Mouse (Mus musculus) heart, embryonic 11.5 days (tissue): ENCODE data around the gene Clmp. TPM values are rescaled to one million over a fixed set of nuclear protein-coding genes. Genes with fewer than 3 reads are reported as not detected.
A peak's percentile ranks its signal among the peaks of the same experiment; 100 is the strongest.

Source experiments
- ATAC-seq: fragments of 200-750 bp; cut with Nextera tagmentation; replicated peaks from 2 replicates; pipeline ENCODE4 v1.8.0; 2017; ENCODE audit warnings: moderate library complexity; ENCODE audit not compliant: insufficient number of reproducible peaks, low FRiP score, low TSS enrichment
- H3K27ac ChIP-seq: fragments of 300-500 bp; sonication (generic); 2 replicates; pipeline ENCODE4 v1.5.1; 2014; ENCODE audit warnings: mild to moderate bottlenecking, low read depth, low read length
- H3K27me3 ChIP-seq: fragments of 300-500 bp; sonication (generic); 2 replicates; pipeline ENCODE4 v1.6.1; 2014; ENCODE audit warnings: mild to moderate bottlenecking, low read length, mixed read lengths; ENCODE audit not compliant: control insufficient read depth, insufficient read depth
- H3K36me3 ChIP-seq: fragments of 300-500 bp; sonication (generic); 2 replicates; pipeline ENCODE4 v1.6.1; 2014; ENCODE audit warnings: mild to moderate bottlenecking, low read length, moderate library complexity, mixed read lengths; ENCODE audit not compliant: control insufficient read depth, insufficient read depth
- H3K4me1 ChIP-seq: fragments of 300-500 bp; sonication (generic); 2 replicates; pipeline ENCODE4 v1.6.1; 2014; ENCODE audit warnings: low read length; ENCODE audit not compliant: control insufficient read depth, insufficient read depth
- H3K4me2 ChIP-seq: fragments of 300-500 bp; sonication (generic); 2 replicates; pipeline ENCODE4 v1.6.1; 2014; ENCODE audit warnings: mild to moderate bottlenecking, moderate library complexity
- H3K4me3 ChIP-seq: fragments of 300-500 bp; sonication (generic); 2 replicates; pipeline ENCODE4 v1.5.1; 2014; ENCODE audit warnings: low read depth, low read length
- H3K9ac ChIP-seq: fragments of 300-500 bp; sonication (generic); 2 replicates; pipeline ENCODE4 v1.6.1; 2014; ENCODE audit warnings: mild to moderate bottlenecking, low read depth, low read length, moderate library complexity
- H3K9me3 ChIP-seq: fragments of 300-500 bp; sonication (generic); replicated peaks from 2 replicates; pipeline ENCODE4 v1.6.1; 2016; ENCODE audit warnings: low read length; ENCODE audit not compliant: control insufficient read depth
- WGBS: fragments of 180-500 bp; shearing (Covaris S2); extraction: QIAGEN DNeasy Blood & Tissue Kit; methylation state at CpG from one replicate; pipeline ENCODE4 v1.1.7; 2014; ENCODE audit not compliant: insufficient replicate concordance; 5-methylcytosine and 5-hydroxymethylcytosine counted together
- polyA plus RNA-seq: library from polyadenylated mRNA; unstranded; fragments of >200 nt; fragmentation: Nextera tagmentation; extraction: Ambion mirVana; gene quantifications from 2 replicates; pipeline ENCODE4 v1.2.1, GENCODE M21; 2014

The Clmp gene
- polyA plus RNA-seq, 1 experiment from 2014 or later = 15.3 TPM

- H3K27me3 ChIP-seq = no peaks in the 10 kb centered on the region
- WGBS = 86% methylated on average over 5 of the region's 5 CpGs
- no peak overlapping the region for H3K4me2 ChIP-seq
- H3K36me3 ChIP-seq = no peaks in the 10 kb centered on the region; the same call in 1 of the 2 replicates
- H3K4me3 ChIP-seq = no peak overlapping the region
- H3K27ac ChIP-seq = no peak overlapping the region
- H3K4me1 ChIP-seq = no peaks in the 10 kb centered on the region; the same call in 1 of the 2 replicates
- H3K9ac ChIP-seq = no peak overlapping the region
- H3K9me3 ChIP-seq = no peaks in the 10 kb centered on the region
- ATAC-seq = no peak
Measured at GRCm38 (mm10) chr9:40700253-40700652, 14.5 kb downstream of the Clmp start.

- Histone ChIP-seq H3K9me3 (no peaks in the 10 kb centered on the region), H3K27ac (no peak overlapping the region), H3K9ac (no peak overlapping the region), H3K4me1 (no peaks in the 10 kb centered on the region; the same call in 1 of the 2 replicates), H3K27me3 (no peaks in the 10 kb centered on the region), H3K36me3 (no peaks in the 10 kb centered on the region), H3K4me2 (no peak overlapping the region), H3K4me3 (no peak overlapping the region)
- ATAC-seq = no peak
- WGBS = 49% methylated on average over 10 of the region's 10 CpGs
Measured at GRCm38 (mm10) chr9:40704364-40705276, 18.9 kb downstream of the Clmp start.

- 76% methylated on average over 12 of the region's 12 CpGs for WGBS
- Histone ChIP-seq H3K9ac (no peak overlapping the region), H3K4me2 (no peak overlapping the region), H3K9me3 (no peaks in the 10 kb centered on the region), H3K36me3 (no peaks in the 10 kb centered on the region), H3K27ac (no peak overlapping the region), H3K4me3 (no peak overlapping the region), H3K4me1 (no peaks in the 10 kb centered on the region; the same call in 1 of the 2 replicates), H3K27me3 (no peaks in the 10 kb centered on the region)
- ATAC-seq = no peak
Measured at GRCm38 (mm10) chr9:40708448-40709140, 22.8 kb downstream of the Clmp start.

GRCm38 (mm10) chr9:40709141-40709537, 23.4 kb downstream of the Clmp start:
- no peak for ATAC-seq
- Histone ChIP-seq H3K4me3 (no peak overlapping the region), H3K9ac (no peak overlapping the region), H3K27ac (no peak overlapping the region), H3K36me3 (no peaks in the 10 kb centered on the region), H3K27me3 (no peaks in the 10 kb centered on the region), H3K4me1 (no peaks in the 10 kb centered on the region; the same call in 1 of the 2 replicates), H3K4me2 (no peak overlapping the region), H3K9me3 (no peaks in the 10 kb centered on the region)
- 67% methylated on average over 7 of the region's 7 CpGs for WGBS

- Histone ChIP-seq H3K27ac (no peak overlapping the region), H3K4me1 (no peaks in the 10 kb centered on the region; the same call in 1 of the 2 replicates), H3K9ac (no peak overlapping the region), H3K36me3 (no peaks in the 10 kb centered on the region), H3K4me2 (no peak overlapping the region), H3K9me3 (no peaks in the 10 kb centered on the region), H3K27me3 (no peaks in the 10 kb centered on the region), H3K4me3 (no peak overlapping the region)
- WGBS = 66% methylated on average over 3 of the region's 3 CpGs
- no peak for ATAC-seq
Measured at GRCm38 (mm10) chr9:40709587-40709986, 23.8 kb downstream of the Clmp start.

- no peak overlapping the region for H3K4me2 ChIP-seq
- no peaks in the 10 kb centered on the region for H3K9me3 ChIP-seq
- no peak for ATAC-seq
- no peaks in the 10 kb centered on the region for H3K27me3 ChIP-seq
- H3K36me3 ChIP-seq = no peaks in the 10 kb centered on the region
- no peak overlapping the region for H3K27ac ChIP-seq
- no peak overlapping the region for H3K9ac ChIP-seq
- 53% methylated on average over 3 of the region's 3 CpGs for WGBS
- no peak overlapping the region for H3K4me3 ChIP-seq
- H3K4me1 ChIP-seq = no peaks in the 10 kb centered on the region
Measured at GRCm38 (mm10) chr9:40709991-40710390, 24.2 kb downstream of the Clmp start.

- Histone ChIP-seq H3K4me2 (no peak overlapping the region), H3K9me3 (no peaks in the 10 kb centered on the region), H3K4me1 (no peaks in the 10 kb centered on the region), H3K4me3 (no peak overlapping the region), H3K36me3 (no peaks in the 10 kb centered on the region), H3K9ac (no peak overlapping the region), H3K27me3 (no peaks in the 10 kb centered on the region), H3K27ac (peak overlapping the region; percentile 52; the same call in 1 of the 2 replicates)
- WGBS = 45% methylated on average over 4 of the region's 4 CpGs
- ATAC-seq = no peak
Measured at GRCm38 (mm10) chr9:40711654-40712053, 25.9 kb downstream of the Clmp start.

- Histone ChIP-seq H3K9ac (no peak overlapping the region), H3K4me1 (peaks cover 5% of the 10 kb centered on the region; the same call in 1 of the 2 replicates), H3K4me2 (no peak overlapping the region), H3K27me3 (no peaks in the 10 kb centered on the region), H3K9me3 (no peaks in the 10 kb centered on the region), H3K4me3 (no peak overlapping the region), H3K36me3 (no peaks in the 10 kb centered on the region), H3K27ac (no peak overlapping the region)
- no peak for ATAC-seq
- WGBS = 65% methylated on average over 18 of the region's 18 CpGs
Measured at GRCm38 (mm10) chr9:40717182-40717874, 31.6 kb downstream of the Clmp start.
